Mouse (Mus musculus): ENCODE results near the gene 8030411F24Rik.
"Not testable (repeated sequence)": the region's sequence is repeated elsewhere in the genome, so short reads cannot be mapped to it uniquely, and the experiment has no call there.

8030411F24Rik gene

GRCm38 (mm10) chr2:148781709-148782108 is at the start of gene 8030411F24Rik:
8030411F24Rik (plus strand) TSS chr2:148782009.
- in situ Hi-C loops (cut with MseI, MboI): no loop called here

DNA sequence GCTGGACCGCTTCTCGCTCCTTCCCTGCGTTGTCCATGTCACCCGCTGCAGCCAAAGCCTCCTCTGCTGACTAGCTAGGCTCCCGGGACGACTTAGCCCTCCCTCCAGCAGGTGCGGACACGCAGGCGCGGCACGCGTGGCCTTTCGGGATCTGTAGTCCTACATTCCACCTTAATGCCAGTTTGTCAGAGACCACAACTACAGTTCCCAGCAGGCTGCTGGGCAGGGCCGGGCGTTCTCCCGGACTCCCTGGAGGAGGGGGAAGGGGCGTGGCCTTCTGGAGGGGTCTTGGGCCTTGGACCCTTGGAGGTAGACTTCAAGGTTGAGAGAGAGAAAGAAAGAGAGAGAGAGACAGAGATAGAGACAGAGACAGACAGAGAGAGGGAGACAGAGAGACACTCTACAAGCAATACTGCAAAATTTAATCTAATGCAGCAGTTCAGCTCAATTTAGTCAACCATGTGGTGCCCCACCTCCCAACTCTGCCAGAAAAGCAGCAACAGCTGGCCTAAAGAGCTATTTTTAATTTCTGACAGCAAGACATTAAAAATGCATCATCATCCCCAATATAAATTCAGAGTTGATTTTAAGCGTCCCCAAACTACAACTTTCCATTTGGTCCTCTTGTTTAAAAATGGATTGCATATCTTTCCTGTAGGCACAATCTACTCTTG is 49.3 kb upstream of the 8030411F24Rik start, which contains the start of gene Napb:
Gene Napb (minus strand): TSS at position 141 of the 674 bp plus-strand sequence.
- in situ Hi-C loops (cut with MseI, MboI): no loop called here

DNA sequence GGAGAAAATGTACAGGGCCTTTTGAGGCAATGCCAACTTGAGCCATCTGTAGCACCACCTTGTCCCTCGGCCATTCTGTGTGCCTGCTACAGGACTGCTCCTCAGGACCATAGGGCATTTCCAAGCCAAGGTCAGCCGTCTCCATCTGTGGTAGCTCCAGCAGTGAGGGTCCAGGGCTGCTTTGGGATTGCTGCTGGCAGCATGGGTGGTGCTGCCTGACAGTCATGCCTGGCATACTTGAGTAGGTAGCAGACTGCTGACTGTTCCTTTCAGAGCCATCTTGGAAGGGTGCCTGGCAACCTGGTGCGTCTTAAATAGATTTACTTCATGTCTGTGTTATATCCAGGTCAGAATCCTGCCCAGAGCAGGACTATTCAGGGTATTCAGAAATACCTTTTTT is 38.8 kb upstream of the 8030411F24Rik start:
- in situ Hi-C loops (cut with MseI, MboI): no loop called here

DNA sequence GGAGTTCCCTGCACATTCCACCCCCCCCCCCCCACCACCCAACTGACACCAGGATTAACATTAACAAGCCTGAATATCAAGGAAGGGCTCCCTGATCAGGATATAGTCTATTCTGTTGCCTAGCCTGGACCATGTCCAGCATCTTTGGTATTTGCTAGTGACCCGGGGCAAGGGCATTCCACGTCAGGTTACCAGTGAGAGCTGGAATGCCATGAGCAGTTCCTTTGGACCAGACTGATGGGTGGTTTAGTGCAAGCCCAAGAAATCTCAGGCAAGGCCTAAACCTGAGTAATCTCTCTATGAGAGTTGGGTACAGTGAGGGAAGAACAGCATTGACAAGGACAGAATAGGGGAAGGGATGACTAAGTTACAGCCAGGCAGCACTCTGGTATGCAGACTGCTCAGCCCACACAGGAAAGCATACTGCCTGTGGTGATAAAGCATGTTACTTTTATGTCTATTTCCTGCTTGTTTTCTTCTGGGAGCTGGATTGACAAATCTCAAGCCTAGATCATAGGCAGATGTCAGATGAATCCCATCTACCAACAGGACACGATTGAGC is 37.9 kb upstream of the 8030411F24Rik start:
- in situ Hi-C loops (cut with MseI, MboI): no loop called here

- in situ Hi-C loops (cut with MseI, MboI): no loop called here
Observed at GRCm38 (mm10) chr2:148750058-148750457, 31.8 kb upstream of the 8030411F24Rik start, which contains the start of gene Cstl1. Cstl1 (plus strand) TSS chr2:148750358.

GRCm38 (mm10) chr2:148751893-148752813 is 29.7 kb upstream of the 8030411F24Rik start:
- in situ Hi-C loops (cut with MseI, MboI): no loop called here

GRCm38 (mm10) chr2:148754310-148754846 is 27.4 kb upstream of the 8030411F24Rik start:
- in situ Hi-C loops (cut with MseI, MboI): no loop called here

GRCm38 (mm10) chr2:148763648-148764388 is 18.0 kb upstream of the 8030411F24Rik start:
- in situ Hi-C loops (cut with MseI, MboI): no loop called here

GRCm38 (mm10) chr2:148771397-148771796 is 10.4 kb upstream of the 8030411F24Rik start, which contains the start of gene Cst11:
Cst11 (minus strand) TSS chr2:148771497.
- in situ Hi-C loops (cut with MseI, MboI): not testable (repeated sequence)

GRCm38 (mm10) chr2:148789142-148789541 is 7.3 kb downstream of the 8030411F24Rik start, which contains the start of gene Cst12:
Cst12 (plus strand) TSS chr2:148789361.
- in situ Hi-C loops (cut with MseI, MboI): no loop called here

DNA sequence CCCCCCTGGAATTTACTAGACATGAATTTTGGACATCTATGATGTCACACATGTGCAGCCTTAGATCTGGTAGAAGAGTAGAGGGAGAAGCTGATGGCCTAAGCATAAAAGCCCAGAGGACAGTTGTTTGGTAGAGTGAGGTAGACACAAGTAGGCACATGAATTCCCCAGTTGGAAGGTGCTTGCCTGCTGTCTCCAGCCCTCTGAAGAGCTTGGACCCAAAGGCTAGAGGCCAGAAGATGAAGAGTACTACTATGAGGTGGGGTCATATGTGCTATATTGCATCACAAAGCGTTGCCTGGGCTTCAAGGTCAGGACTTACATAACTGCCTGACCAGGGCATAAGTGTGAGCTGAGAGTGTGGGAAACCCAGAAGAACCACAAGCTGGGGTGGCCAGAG is 16.7 kb downstream of the 8030411F24Rik start, which contains the start of gene Cst8:
Gene Cst8 (plus strand): TSS at position 301 of the 400 bp plus-strand sequence.
- in situ Hi-C loops (cut with MseI, MboI): no loop called here

DNA sequence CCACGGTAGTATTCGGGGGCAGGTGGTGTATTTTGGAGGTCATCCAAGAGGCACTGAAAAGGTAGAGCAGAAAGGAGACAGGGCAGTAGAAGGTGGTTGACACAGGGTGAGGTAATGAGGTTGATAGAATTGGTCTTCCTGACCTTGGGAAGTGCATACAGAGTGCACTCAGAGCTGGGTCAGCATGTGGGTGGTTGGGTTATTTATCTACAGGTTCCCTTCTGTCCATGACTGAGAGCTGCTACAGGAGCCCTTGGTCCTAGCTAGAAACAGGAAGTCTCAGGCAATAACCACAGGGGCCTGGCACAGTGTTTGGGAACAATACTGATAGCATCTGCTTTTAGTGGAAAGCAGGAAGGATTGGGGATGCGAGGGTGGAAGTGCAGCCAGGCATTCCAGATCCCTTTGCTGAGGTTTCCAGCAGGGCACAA is 19.7 kb downstream of the 8030411F24Rik start:
- in situ Hi-C loops (cut with MseI, MboI): no loop called here

- in situ Hi-C loops (cut with MseI, MboI): no loop called here
Observed at GRCm38 (mm10) chr2:148806696-148807095, 24.9 kb downstream of the 8030411F24Rik start.

DNA sequence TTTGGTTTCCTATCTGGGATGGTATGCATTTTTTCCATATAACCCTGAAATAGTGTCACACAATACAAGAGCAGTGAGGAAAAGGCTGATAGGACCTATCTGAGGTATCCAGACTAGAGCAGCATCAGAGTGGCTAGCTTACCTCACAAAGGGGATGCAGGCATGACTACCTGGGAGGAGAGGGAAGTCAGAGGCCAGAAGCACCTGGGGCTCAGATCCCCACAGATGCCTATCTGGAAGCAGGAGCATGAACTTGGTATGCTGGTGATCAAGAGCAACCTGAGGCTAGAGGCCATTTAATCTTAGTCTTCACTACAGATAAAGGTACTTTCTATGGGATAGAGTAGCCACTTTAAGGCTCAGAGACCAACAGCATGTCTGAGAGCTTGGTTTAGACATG is 38.1 kb downstream of the 8030411F24Rik start, which contains the start of gene Cst13:
Gene Cst13 (plus strand): TSS at position 173 of the 400 bp plus-strand sequence.
- in situ Hi-C loops (cut with MseI, MboI): no loop called here

DNA sequence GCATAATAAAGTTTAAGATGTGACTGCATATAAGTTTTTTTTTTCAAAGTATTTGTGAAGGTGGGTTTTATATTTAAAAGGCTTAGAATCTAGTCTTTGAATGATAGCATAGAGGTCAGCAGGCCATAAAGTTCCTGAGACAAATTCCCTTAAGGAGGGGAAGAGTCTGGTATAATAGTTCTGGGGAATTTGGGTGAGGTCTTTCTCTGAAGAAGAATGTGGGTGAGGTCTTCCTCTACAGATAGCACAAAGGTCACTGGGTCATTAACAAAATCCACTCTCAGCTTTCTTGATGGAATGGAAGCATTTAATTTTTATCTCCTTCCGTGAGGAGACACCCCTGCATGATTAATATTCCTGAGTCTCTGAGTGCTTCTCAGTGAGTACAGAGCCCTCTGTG is 44.2 kb downstream of the 8030411F24Rik start:
- in situ Hi-C loops (cut with MseI, MboI): no loop called here

DNA sequence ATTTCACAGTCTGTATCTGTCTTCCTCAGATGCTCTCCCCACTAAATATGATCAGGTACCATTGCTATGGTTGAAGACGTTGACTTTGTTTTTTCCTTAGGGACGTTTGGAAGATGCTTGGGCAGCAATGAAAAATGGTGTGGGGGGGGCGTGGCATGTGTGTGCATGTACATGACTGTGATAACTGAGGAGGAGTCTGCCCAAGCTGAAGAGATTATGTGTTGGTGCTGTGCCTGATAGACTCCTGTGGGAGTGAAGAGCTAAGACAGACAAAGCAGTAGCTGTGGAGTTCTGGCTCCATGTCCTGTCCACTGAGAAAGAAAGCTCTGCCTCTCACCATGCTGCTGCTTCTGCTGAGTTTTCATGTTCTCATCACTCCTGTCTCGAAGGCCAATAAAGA is 53.1 kb downstream of the 8030411F24Rik start, which contains the start of gene Cst9:
Gene Cst9 (plus strand): TSS at position 236 of the 400 bp plus-strand sequence.
- in situ Hi-C loops (cut with MseI, MboI): no loop called here

Data from mouse trophoblast stem cell (cell line).